Mouse (Mus musculus) thymus, adult 2 months (tissue): ENCODE data around the gene Itgb7. TPM values are rescaled to one million over a fixed set of nuclear protein-coding genes. Genes with fewer than 3 reads are reported as not detected.

Source experiments
- DNase-seq: peaks from one replicate; pipeline ENCODE4 v3.0.0; 2021
- H3K27ac ChIP-seq: fragments of 200-500 bp; 2 replicates; pipeline ENCODE4 v1.5.1; 2012; ENCODE audit warnings: low read length, control low read depth; ENCODE audit not compliant: control insufficient read depth, insufficient read depth
- H3K27me3 ChIP-seq: fragments of 200-500 bp; 2 replicates; pipeline ENCODE4 v1.6.1; 2012; ENCODE audit warnings: mild to moderate bottlenecking, low read length, moderate library complexity, mixed read lengths; ENCODE audit not compliant: control insufficient read depth, insufficient read depth
- H3K36me3 ChIP-seq: fragments of 200-500 bp; 2 replicates; pipeline ENCODE4 v1.6.1; 2012; ENCODE audit warnings: mild to moderate bottlenecking, low read length, moderate library complexity; ENCODE audit not compliant: control insufficient read depth, insufficient read depth
- H3K4me1 ChIP-seq: fragments of 200-500 bp; replicated peaks from 2 replicates; pipeline ENCODE4 v1.6.1; 2012; ENCODE audit warnings: low read length; ENCODE audit not compliant: control insufficient read depth, insufficient read depth
- H3K4me3 ChIP-seq: fragments of 200-500 bp; 2 replicates; pipeline ENCODE4 v1.5.1; 2012; ENCODE audit warnings: mild to moderate bottlenecking, low read length, control low read depth, moderate library complexity; ENCODE audit not compliant: control insufficient read depth, insufficient read depth
- CTCF ChIP-seq: fragments of 200-500 bp; IDR thresholded peaks from 2 replicates; pipeline ENCODE4 v1.5.1; 2012; ENCODE audit warnings: mild to moderate bottlenecking, control low read depth, low read length, moderate library complexity, borderline replicate concordance; ENCODE audit not compliant: control insufficient read depth, poor library complexity, insufficient read depth; ENCODE audit errors: extremely low read depth
- POLR2A ChIP-seq: fragments of 200-500 bp; IDR thresholded peaks from 2 replicates; pipeline ENCODE4 v1.6.1; 2012; ENCODE audit warnings: mild to moderate bottlenecking, low read length, control low read depth, moderate library complexity; ENCODE audit not compliant: control insufficient read depth, poor library complexity, insufficient read depth; ENCODE audit errors: extremely low read depth
- WGBS: fragments of 180-500 bp; shearing (Covaris S2); methylation state at CpG from one replicate; pipeline ENCODE4 v1.1.7; 2018; 5-methylcytosine and 5-hydroxymethylcytosine counted together
- polyA plus RNA-seq: library from polyadenylated mRNA; depleted of rRNA; stranded (reverse); fragments of >200 nt; gene quantifications from 2 replicates; pipeline ENCODE4 v1.2.3, GENCODE M21; 2012

Itgb7 gene
- polyA plus RNA-seq, 1 experiment: 82.8 TPM

DNA sequence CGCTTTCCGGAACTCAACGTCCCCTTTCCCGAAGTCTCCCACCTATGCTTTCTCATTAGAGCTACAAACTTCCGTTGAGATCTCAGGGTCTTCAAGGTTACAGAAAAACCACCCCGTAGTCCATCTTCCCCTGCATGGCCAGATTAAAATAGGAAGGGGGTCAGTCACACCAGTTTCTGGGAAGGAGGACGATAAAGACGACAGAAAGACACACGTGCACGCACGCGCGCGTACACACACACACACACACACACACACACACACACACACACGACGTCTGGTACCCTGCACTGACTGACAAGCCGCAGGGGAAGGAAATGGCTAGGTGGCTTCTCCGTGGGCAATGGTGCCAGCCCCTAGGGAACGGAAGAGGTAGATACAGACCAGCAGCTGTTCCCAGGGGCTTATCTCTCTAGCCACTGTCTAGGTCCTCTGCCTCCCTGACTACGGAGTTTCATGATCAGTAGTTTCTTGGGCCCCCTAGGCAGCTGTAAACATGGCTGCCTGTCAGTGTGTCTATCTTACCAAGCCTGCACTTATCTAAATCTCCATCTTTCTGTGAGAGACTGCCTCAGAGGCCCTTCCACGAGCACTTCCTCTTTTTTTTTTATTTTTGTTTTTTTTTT lies 6.6 kb downstream of the Itgb7 start:
- Histone ChIP-seq H3K27ac (peak overlapping the region; percentile 68), H3K4me1 (peaks cover 9% of the 10 kb centered on the region), H3K4me3 (peak overlapping the region; percentile 43), H3K36me3 (no peaks in the 10 kb centered on the region), H3K27me3 (no peaks in the 10 kb centered on the region)
- WGBS: under 1% methylated on average over 21 of the region's 21 CpGs
- peak; percentile 76 for DNase-seq
- TF ChIP-seq POLR2A: no peak

DNA sequence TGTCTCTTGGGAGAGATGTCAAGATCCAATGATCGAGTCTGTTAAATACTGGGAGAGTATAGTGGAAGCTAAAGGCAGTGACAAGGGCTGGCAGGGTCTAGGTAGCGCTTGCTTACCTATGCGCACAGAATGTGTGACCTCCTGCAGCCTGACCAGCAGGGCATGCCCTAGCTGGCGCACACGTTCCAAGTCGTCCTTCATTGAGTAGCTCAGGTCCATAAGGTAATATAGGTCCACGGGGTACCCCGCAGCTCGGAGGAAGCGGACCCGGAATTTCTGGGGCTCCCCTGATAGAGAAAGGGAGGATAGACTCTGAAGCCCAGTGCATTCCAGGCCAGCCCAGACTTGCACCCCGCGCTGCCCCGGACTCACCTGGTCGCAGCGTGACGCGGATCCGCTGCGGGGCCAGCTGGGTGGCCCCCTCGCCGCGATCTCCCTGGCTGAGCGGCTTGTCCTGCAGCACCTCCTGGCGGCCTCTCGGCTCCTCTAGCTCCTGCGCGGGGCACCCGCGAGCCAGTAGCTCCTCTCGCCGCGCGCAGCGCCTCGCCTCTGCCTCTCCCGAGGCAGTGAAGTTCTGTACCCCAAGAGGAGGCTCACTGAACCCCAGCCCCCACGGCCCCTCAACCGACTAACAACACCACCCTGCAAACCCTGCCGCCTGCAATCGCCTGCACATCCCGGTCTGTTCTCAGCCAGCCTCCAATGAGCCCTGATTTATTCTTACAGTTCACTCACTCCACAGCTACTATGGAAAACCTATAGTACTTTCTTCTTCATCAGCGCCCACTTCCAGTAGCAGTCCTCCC lies 7.4 kb downstream of the Itgb7 start:
- Histone ChIP-seq H3K4me3 (peak overlapping the region; percentile 43), H3K4me1 (peaks cover 9% of the 10 kb centered on the region), H3K27ac (peak overlapping the region; percentile 67), H3K27me3 (no peaks in the 10 kb centered on the region), H3K36me3 (no peaks in the 10 kb centered on the region)
- peak; percentile 91 for DNase-seq
- 13% methylated on average over 42 of the region's 43 CpGs for WGBS
- TF ChIP-seq CTCF (peak; percentile 91), POLR2A (0 out of 2 replicates have a peak, but pooled peaks have one; percentile 8)

DNA sequence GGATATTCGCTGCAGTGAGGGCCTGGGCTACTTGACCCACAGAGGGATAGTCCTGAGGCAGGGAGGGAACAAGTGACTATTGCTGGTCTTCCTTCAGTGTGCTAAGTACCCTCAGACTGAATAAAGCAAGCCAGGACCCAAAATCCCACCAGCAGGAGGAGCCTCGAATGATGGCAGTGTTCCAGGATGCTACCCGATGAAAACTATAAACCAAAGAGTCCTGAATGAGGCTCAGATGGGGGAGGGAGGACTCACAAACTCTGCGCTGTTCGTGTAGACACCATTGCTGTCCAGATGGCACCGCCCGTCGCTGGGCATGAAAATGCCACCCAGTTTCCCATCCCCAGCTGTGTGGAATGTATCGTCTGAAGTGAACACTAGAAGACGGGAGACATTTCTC lies 9.4 kb downstream of the Itgb7 start:
- TF ChIP-seq POLR2A: no peak
- no peak for TF ChIP-seq CTCF
- H3K27ac ChIP-seq: no peak overlapping the region
- 88% methylated on average over 10 of the region's 10 CpGs for WGBS
- peaks cover 9% of the 10 kb centered on the region for H3K4me1 ChIP-seq
- DNase-seq: no peak
- no peak overlapping the region for H3K4me3 ChIP-seq
- H3K36me3 ChIP-seq: no peaks in the 10 kb centered on the region
- H3K27me3 ChIP-seq: no peaks in the 10 kb centered on the region

DNA sequence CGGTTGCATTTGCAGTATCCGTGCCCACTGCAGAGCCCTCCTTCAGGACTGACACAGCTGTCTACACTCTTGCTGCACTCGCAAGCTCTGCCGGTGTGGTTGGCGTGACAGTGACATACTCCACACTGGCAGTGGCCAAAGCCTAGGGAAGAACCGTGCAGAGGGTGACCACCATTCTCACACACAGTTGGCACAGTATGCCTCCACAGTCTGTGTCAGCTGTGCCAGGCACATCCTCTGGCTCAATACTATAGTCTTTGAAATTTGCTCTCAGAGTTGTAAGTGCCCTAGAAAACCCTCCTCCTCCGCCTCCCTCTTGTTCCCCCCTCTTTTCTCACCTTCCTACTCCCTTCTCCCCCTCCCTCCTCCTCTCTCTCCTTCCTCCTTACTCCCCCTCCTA lies 14.4 kb downstream of the Itgb7 start:
- Histone ChIP-seq H3K4me3 (no peak overlapping the region), H3K36me3 (peaks cover 31% of the 10 kb centered on the region), H3K4me1 (no peaks in the 10 kb centered on the region), H3K27me3 (no peaks in the 10 kb centered on the region), H3K27ac (no peak overlapping the region)
- 94% methylated on average over 7 of the region's 7 CpGs for WGBS
- TF ChIP-seq CTCF: no peak
- TF ChIP-seq POLR2A: no peak
- DNase-seq: no peak

DNA sequence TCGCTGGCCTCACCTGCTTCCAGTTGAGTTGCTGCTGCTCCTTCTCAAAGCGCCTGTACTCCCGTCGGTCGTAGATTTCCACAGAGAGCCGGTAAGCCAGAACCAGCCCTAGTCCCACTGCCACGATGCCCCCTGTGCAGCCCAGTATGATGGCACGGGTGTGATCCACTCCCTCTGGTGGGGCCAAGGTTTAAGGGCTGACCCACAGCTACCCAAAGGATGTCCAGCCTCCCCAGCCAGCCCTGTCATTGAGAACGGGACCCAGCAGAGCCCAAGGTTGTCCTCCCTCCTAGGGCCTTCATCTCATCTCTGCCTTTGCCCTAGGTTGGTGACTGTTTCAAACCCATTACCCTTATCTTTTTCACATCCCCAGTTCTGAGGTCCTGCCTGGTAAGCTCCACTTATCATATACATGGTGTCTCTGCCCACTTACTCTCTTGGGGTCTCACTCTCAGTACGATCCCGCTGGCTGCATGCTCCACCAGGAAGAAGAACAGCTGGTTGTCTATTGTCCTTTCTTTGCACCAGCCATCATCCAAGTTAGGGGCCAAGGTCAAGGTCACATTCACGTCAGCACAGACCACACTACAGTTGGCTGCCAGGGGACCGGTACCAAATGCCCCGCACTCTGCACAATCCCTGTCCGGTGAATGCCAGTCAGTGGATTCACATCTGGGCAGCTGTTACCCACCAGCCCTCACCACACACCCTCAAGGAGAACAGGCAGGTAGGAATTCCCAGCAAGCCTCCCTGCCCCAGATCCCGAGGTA lies 15.1 kb downstream of the Itgb7 start:
- Histone ChIP-seq H3K36me3 (peaks cover 37% of the 10 kb centered on the region), H3K27me3 (no peaks in the 10 kb centered on the region), H3K27ac (no peak overlapping the region), H3K4me3 (no peak overlapping the region), H3K4me1 (no peaks in the 10 kb centered on the region)
- WGBS: 97% methylated on average over 16 of the region's 16 CpGs
- DNase-seq: no peak
- TF ChIP-seq POLR2A: no peak
- no peak for TF ChIP-seq CTCF

DNA sequence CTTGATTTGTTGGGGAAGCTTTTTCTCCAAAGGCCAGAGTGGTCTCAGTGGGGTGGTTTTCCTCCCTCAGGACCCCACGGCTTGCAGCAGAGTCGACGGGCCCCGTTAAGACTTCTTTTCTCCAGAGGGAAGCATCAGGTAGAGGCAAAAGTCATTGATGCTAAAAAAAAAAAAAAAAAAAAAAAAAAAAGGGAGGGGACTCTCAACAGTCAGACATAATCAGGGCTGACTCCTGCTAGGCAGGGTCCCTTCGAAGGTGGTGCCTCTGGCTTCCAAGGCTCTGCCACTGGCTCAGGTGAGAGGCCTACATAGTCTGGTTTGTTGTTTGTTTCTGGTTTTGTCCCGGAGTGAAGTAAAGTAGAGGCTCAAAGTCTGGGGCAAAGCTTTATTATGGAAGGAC lies 16.1 kb downstream of the Itgb7 start:
- TF ChIP-seq POLR2A (no peak), CTCF (no peak)
- no peak for DNase-seq
- WGBS: 92% methylated on average over 6 of the region's 6 CpGs
- H3K27ac ChIP-seq: no peak overlapping the region
- no peaks in the 10 kb centered on the region for H3K27me3 ChIP-seq
- H3K4me1 ChIP-seq: no peaks in the 10 kb centered on the region
- peaks cover 40% of the 10 kb centered on the region for H3K36me3 ChIP-seq
- H3K4me3 ChIP-seq: no peak overlapping the region
